Mouse (Mus musculus): ENCODE measurements at regions not wholly inside any gene's neighbourhood (a gene's known extent, or its start where the extent isn't known, plus 50 kb on each side); places are given as distances from the start of the nearest gene placed in this dataset.
A peak's percentile ranks its signal among the peaks of the same experiment; 100 is the strongest.

- no peaks in the 10 kb centered on the region for H3K36me3 ChIP-seq
- H3K4me3 ChIP-seq: no peak overlapping the region
- peaks cover 51% of the 10 kb centered on the region for H3K27me3 ChIP-seq (ENCODE audit: low read depth, poor library complexity, severe bottlenecking)
- 85% methylated on average over 3 of the region's 3 CpGs for WGBS
- no peak for DNase-seq (ENCODE audit: low spot score)
- H3K4me1 ChIP-seq: peaks cover 28% of the 10 kb centered on the region
- no peaks in the 10 kb centered on the region for H3K9me3 ChIP-seq (replicated peaks)
- H3K27ac ChIP-seq: no peak overlapping the region
Observed at GRCm38 (mm10) chr12:56437975-56438374, 92.3 kb upstream of the Mbip start.

- Histone ChIP-seq H3K27ac (no peak overlapping the region), H3K36me3 (no peaks in the 10 kb centered on the region), H3K4me3 (no peak overlapping the region), H3K9me3 (replicated peaks) (no peaks in the 10 kb centered on the region), H3K27me3 (ENCODE audit: low read depth, poor library complexity, severe bottlenecking) (no peaks in the 10 kb centered on the region), H3K4me1 (no peaks in the 10 kb centered on the region)
- 89% methylated on average over 9 of the region's 9 CpGs for WGBS
- DNase-seq (ENCODE audit: low spot score): no peak
Observed at GRCm38 (mm10) chr12:56426681-56427246, 81.1 kb upstream of the Mbip start.

DNA sequence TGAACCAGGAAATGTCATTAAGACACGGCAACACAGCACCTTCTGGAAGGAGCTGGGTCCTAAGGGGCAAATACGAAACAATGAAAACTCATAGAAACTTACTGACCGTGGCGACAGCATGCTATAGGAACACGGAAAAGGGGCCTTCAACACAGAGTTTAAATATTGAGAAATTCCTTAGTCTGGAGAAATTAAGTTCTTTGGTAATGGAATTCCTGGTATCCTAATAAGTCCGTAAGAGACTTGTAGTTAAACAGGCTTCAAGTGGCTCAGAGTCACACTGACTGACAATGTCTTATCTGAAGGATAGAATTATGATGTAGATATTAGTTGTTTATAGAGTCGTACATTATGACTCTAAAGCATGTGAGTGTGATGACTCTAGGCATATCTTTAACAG lies 70.4 kb upstream of the Mbip start:
- no peak for DNase-seq (ENCODE audit: low spot score)
- H3K27ac ChIP-seq: no peak overlapping the region
- H3K9me3 ChIP-seq (replicated peaks): no peaks in the 10 kb centered on the region
- WGBS: 94% methylated on average over 7 of the region's 7 CpGs
- no peaks in the 10 kb centered on the region for H3K27me3 ChIP-seq (ENCODE audit: low read depth, poor library complexity, severe bottlenecking)
- no peaks in the 10 kb centered on the region for H3K36me3 ChIP-seq
- H3K4me3 ChIP-seq: no peak overlapping the region
- H3K4me1 ChIP-seq: no peaks in the 10 kb centered on the region

DNA sequence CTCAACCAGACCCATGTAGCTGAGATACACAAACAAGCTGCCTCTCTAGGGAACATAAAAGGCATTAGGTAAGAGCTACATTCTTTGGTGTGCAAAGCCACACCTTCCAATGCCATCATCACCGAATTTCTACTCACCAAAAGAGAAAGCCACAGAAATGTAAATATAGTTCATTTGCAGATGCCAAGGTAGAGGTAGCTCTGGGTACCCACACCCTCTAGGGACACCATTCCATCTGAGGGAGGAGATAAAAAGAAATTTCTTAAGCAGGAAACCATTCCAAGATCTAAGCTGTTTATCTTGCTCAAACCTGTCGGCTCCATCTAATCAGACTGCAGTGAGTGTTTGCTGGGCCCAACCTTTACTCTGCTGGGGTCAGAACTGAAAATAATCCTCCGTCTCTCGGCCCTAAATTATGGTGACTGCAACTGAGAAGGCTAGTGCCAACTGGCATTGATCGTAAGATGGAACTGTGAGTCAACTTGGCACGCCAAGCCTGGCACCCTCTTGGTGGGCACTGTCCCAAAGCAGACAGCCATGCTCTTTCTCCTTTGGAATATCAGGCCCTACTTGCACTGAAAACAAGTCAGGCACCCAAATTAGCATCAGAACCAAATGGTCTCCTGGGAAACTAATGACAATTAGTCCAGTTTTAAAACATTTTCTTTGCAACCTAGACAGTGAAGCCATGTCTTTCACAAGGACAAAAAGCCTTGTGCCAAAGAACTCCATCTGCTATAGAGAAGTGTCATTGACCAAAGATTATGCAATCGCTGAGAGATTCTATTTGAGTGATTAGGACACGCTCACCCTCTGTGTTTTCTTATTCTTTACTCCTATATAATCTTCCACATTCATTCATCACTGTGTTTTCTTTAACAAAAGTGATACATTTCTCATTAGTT lies 69.4 kb upstream of the Mbip start:
- Histone ChIP-seq H3K4me3 (no peak overlapping the region), H3K4me1 (no peaks in the 10 kb centered on the region), H3K9me3 (replicated peaks) (no peaks in the 10 kb centered on the region), H3K27ac (no peak overlapping the region), H3K27me3 (ENCODE audit: low read depth, poor library complexity, severe bottlenecking) (no peaks in the 10 kb centered on the region), H3K36me3 (no peaks in the 10 kb centered on the region)
- no peak for DNase-seq (ENCODE audit: low spot score)
- 82% methylated on average over 8 of the region's 8 CpGs for WGBS

DNA sequence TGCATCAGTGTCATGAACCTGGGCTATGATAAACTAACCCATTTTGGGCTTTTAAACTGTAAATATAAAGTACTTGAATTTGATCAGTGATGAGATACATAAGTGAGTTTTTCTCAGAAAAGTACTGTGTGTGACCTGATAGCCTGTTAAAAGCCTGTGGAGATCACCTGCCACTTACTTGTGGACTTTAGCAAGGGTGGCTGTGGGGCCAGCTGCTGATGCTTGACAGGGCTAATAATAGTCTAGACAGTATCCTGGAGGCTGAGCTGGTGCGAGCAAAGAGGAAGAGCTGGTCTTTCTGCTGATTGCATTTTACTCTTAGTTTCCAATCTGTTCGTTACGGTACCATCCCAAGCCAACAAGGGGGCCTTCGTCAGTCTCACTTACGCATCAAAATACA lies 60.0 kb upstream of the Mbip start:
- Histone ChIP-seq H3K27me3 (ENCODE audit: low read depth, poor library complexity, severe bottlenecking) (no peaks in the 10 kb centered on the region), H3K27ac (no peak overlapping the region), H3K4me1 (no peaks in the 10 kb centered on the region), H3K9me3 (replicated peaks) (no peaks in the 10 kb centered on the region), H3K4me3 (no peak overlapping the region), H3K36me3 (no peaks in the 10 kb centered on the region)
- WGBS: 93% methylated on average over 5 of the region's 5 CpGs
- DNase-seq (ENCODE audit: low spot score): no peak

- Histone ChIP-seq H3K27ac (no peak overlapping the region), H3K36me3 (no peaks in the 10 kb centered on the region), H3K9me3 (replicated peaks) (no peaks in the 10 kb centered on the region), H3K4me3 (no peak overlapping the region), H3K27me3 (ENCODE audit: low read depth, poor library complexity, severe bottlenecking) (no peaks in the 10 kb centered on the region), H3K4me1 (no peaks in the 10 kb centered on the region)
- WGBS: 50% methylated on average over 4 of the region's 4 CpGs
- DNase-seq (ENCODE audit: low spot score): peak; percentile 77
Observed at GRCm38 (mm10) chr12:56404833-56405232, 59.1 kb upstream of the Mbip start.

- Histone ChIP-seq H3K27ac (no peak overlapping the region), H3K27me3 (ENCODE audit: low read depth, poor library complexity, severe bottlenecking) (no peaks in the 10 kb centered on the region), H3K4me3 (no peak overlapping the region), H3K4me1 (no peaks in the 10 kb centered on the region), H3K9me3 (replicated peaks) (no peaks in the 10 kb centered on the region), H3K36me3 (no peaks in the 10 kb centered on the region)
- no peak for DNase-seq (ENCODE audit: low spot score)
- WGBS: 76% methylated on average over 2 of the region's 2 CpGs
Observed at GRCm38 (mm10) chr12:56404262-56404661, 58.6 kb upstream of the Mbip start.

DNA sequence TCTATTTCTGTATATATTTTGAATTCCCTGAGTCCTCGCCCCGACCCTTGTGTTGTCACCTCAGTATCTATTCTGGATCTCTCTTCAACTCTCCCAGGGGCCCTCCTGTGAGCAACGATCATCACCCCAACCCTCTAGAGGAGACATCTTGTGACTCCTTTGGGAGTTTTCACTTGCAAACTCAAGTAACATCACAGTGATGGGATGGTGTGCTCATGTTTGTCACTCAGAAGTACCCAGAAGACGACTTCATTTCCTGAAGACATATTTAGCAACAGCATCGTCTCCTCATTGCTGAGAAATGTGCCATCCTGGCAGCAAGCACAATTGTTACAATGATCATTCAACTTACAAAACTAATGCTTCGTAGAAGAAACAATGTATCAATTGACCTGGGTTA lies 57.9 kb upstream of the Mbip start:
- DNase-seq (ENCODE audit: low spot score): no peak
- no peak overlapping the region for H3K4me3 ChIP-seq
- H3K4me1 ChIP-seq: no peaks in the 10 kb centered on the region
- H3K9me3 ChIP-seq (replicated peaks): no peaks in the 10 kb centered on the region
- H3K27me3 ChIP-seq (ENCODE audit: low read depth, poor library complexity, severe bottlenecking): no peaks in the 10 kb centered on the region
- WGBS: 89% methylated on average over 6 of the region's 6 CpGs
- no peaks in the 10 kb centered on the region for H3K36me3 ChIP-seq
- no peak overlapping the region for H3K27ac ChIP-seq

GRCm38 (mm10) chr12:56402844-56403243 lies 57.1 kb upstream of the Mbip start:
- no peak overlapping the region for H3K27ac ChIP-seq
- WGBS: 88% methylated on average over 6 of the region's 6 CpGs
- no peaks in the 10 kb centered on the region for H3K27me3 ChIP-seq (ENCODE audit: low read depth, poor library complexity, severe bottlenecking)
- no peak overlapping the region for H3K4me3 ChIP-seq
- no peaks in the 10 kb centered on the region for H3K36me3 ChIP-seq
- H3K9me3 ChIP-seq (replicated peaks): no peaks in the 10 kb centered on the region
- DNase-seq (ENCODE audit: low spot score): no peak
- no peaks in the 10 kb centered on the region for H3K4me1 ChIP-seq

DNA sequence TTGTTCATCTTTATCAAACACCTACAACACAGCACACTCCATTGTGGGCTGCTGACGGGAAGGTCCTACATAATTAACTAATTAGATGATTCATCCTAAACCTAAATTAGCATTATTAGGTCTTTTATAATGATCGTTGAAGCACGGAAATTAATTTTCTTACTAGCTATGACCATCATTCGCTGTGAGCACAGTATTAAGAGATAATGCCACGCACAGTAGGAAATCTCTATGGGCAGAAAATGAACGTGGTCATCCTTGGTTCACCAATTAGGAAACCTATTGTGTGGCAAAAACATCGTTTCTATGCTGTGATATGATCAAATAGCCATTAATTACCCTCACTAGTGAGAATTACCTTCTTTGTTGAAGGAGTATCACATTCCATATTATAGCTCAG lies 56.4 kb upstream of the Mbip start:
- WGBS: 86% methylated on average over 7 of the region's 7 CpGs
- Histone ChIP-seq H3K4me1 (no peaks in the 10 kb centered on the region), H3K9me3 (replicated peaks) (no peaks in the 10 kb centered on the region), H3K36me3 (no peaks in the 10 kb centered on the region), H3K4me3 (no peak overlapping the region), H3K27me3 (ENCODE audit: low read depth, poor library complexity, severe bottlenecking) (no peaks in the 10 kb centered on the region), H3K27ac (no peak overlapping the region)
- no peak for DNase-seq (ENCODE audit: low spot score)

All from limb, embryonic 10.5 days (tissue).